Mouse (Mus musculus) liver, adult 2 months (tissue): ENCODE data around the gene Rnf169.

ENCODE experiments used
- CTCF ChIP-seq: fragments of 200-500 bp; IDR thresholded peaks from 2 replicates; pipeline ENCODE4 v1.5.1; 2011; ENCODE audit warnings: low read depth, low read length, control low read depth
- POLR2A ChIP-seq: fragments of 200-500 bp; IDR thresholded peaks from 2 replicates; pipeline ENCODE4 v1.6.1; 2011; ENCODE audit warnings: low read length, control low read depth; ENCODE audit not compliant: insufficient read depth; ENCODE audit errors: extremely low read depth

- TF ChIP-seq CTCF (no peak), POLR2A (no peak)
These were observed 83.3 kb downstream of the Rnf169 start for GRCm38 (mm10) chr7:99896905-99897304.
